Mouse (Mus musculus): ENCODE results near the gene Mgrn1.
A peak's percentile ranks its signal among the peaks of the same experiment; 100 is the strongest.

Gene Mgrn1

GRCm38 (mm10) chr16:4885760-4886689 lies at the start of gene Mgrn1:
Mgrn1 (plus strand) TSS chr16:4886249.
- peak; percentile 91 for DNase-seq (ENCODE audit: inconsistent ontology term)

- DNase-seq (ENCODE audit: inconsistent ontology term), result no peak
Measured at GRCm38 (mm10) chr16:4837631-4838030, 48.4 kb upstream of the Mgrn1 start.

GRCm38 (mm10) chr16:4839552-4839951 lies 46.5 kb upstream of the Mgrn1 start:
- DNase-seq (ENCODE audit: inconsistent ontology term), result no peak

GRCm38 (mm10) chr16:4840231-4840630 lies 45.8 kb upstream of the Mgrn1 start:
- DNase-seq (ENCODE audit: inconsistent ontology term), result no peak

GRCm38 (mm10) chr16:4847041-4847440 lies 39.0 kb upstream of the Mgrn1 start:
- no peak for DNase-seq (ENCODE audit: inconsistent ontology term)

GRCm38 (mm10) chr16:4848090-4848489 lies 38.0 kb upstream of the Mgrn1 start:
- no peak for DNase-seq (ENCODE audit: inconsistent ontology term)

GRCm38 (mm10) chr16:4850361-4850760 lies 35.7 kb upstream of the Mgrn1 start:
- DNase-seq (ENCODE audit: inconsistent ontology term), result no peak

- no peak for DNase-seq (ENCODE audit: inconsistent ontology term)
Measured at GRCm38 (mm10) chr16:4850938-4851628, 35.0 kb upstream of the Mgrn1 start.

GRCm38 (mm10) chr16:4855046-4855650 lies 30.9 kb upstream of the Mgrn1 start:
- DNase-seq (ENCODE audit: inconsistent ontology term), result no peak

- no peak for DNase-seq (ENCODE audit: inconsistent ontology term)
Measured at GRCm38 (mm10) chr16:4861392-4861791, 24.7 kb upstream of the Mgrn1 start.

- peak; percentile 62 for DNase-seq (ENCODE audit: inconsistent ontology term)
Measured at GRCm38 (mm10) chr16:4862863-4863483, 23.1 kb upstream of the Mgrn1 start.

- no peak for DNase-seq (ENCODE audit: inconsistent ontology term)
Measured at GRCm38 (mm10) chr16:4863742-4864141, 22.3 kb upstream of the Mgrn1 start.

- no peak for DNase-seq (ENCODE audit: inconsistent ontology term)
Measured at GRCm38 (mm10) chr16:4866101-4866695, 19.9 kb upstream of the Mgrn1 start.

GRCm38 (mm10) chr16:4870490-4870889 lies 15.6 kb upstream of the Mgrn1 start:
- DNase-seq (ENCODE audit: inconsistent ontology term), result no peak

GRCm38 (mm10) chr16:4871926-4872325 lies 14.1 kb upstream of the Mgrn1 start:
- no peak for DNase-seq (ENCODE audit: inconsistent ontology term)

- no peak for DNase-seq (ENCODE audit: inconsistent ontology term)
Measured at GRCm38 (mm10) chr16:4875198-4876032, 10.6 kb upstream of the Mgrn1 start.

GRCm38 (mm10) chr16:4876033-4876680 lies 9.9 kb upstream of the Mgrn1 start:
- DNase-seq (ENCODE audit: inconsistent ontology term), result peak; percentile 79

- DNase-seq (ENCODE audit: inconsistent ontology term), result no peak
Measured at GRCm38 (mm10) chr16:4877195-4877594, 8.9 kb upstream of the Mgrn1 start.

GRCm38 (mm10) chr16:4877701-4878100 lies 8.3 kb upstream of the Mgrn1 start:
- no peak for DNase-seq (ENCODE audit: inconsistent ontology term)

Data from Muller cell, postnatal 12 days (primary cell).